Mouse (Mus musculus) left cerebral cortex, postnatal 14 days (tissue): ENCODE results near the gene Nr0b2. TPM values are rescaled to one million over a fixed set of nuclear protein-coding genes. Genes with fewer than 3 reads are reported as not detected.
"Not testable (repeated sequence)": the region's sequence is repeated elsewhere in the genome, so short reads cannot be mapped to it uniquely, and the experiment has no call there.

Experiments
- DNase-seq, 2 experiments: peaks; one replicate each; pipeline ENCODE4 v3.0.0; 2021 to 2022; ENCODE audit warnings: low spot score in 2 of 2, mixed read lengths in 1 of 2
- intact Hi-C: fragments of 180-260 bp; cut with DNase I; formaldehyde crosslinking; loops from one replicate; pipeline ENCODE4 v1.15.1; 2025
- long read RNA-seq, 2 experiments: library from polyadenylated mRNA; stranded (forward); transcript quantifications; one replicate each; pipeline ENCODE4 v2.0.0; 2021
- total RNA-seq, 2 experiments: library from RNA; stranded (reverse); gene quantifications; 2 replicates each; pipeline ENCODE4 v1.2.3; 2021

Nr0b2 gene
- total RNA-seq, result not detected
- long read RNA-seq, experiment 1, result 0 reads
- long read RNA-seq, experiment 2, result 0 reads

GRCm38 (mm10) chr4:133552768-133553447 lies at the start of gene Nr0b2:
TSS of gene Nr0b2 (plus strand) at chr4:133553376.
- intact Hi-C loops, result no loop called here
- peak in 1 of 2 experiments; percentile 15 for DNase-seq

GRCm38 (mm10) chr4:133504300-133504699 lies 48.9 kb upstream of the Nr0b2 start:
- intact Hi-C loops, result no loop called here
- DNase-seq, result no peak

GRCm38 (mm10) chr4:133504755-133505485 lies 48.3 kb upstream of the Nr0b2 start:
- no peak for DNase-seq
- intact Hi-C loops, result no loop called here

- intact Hi-C loops, result no loop called here
- DNase-seq, result no peak
These were observed 46.6 kb upstream of the Nr0b2 start for GRCm38 (mm10) chr4:133506573-133506972.

GRCm38 (mm10) chr4:133508990-133509389 lies 44.2 kb upstream of the Nr0b2 start:
- peak in 1 of 2 experiments; percentile 49 for DNase-seq
- intact Hi-C loops, result no loop called here

GRCm38 (mm10) chr4:133511050-133511449 lies 42.1 kb upstream of the Nr0b2 start:
- intact Hi-C loops, result loop anchor here (5.0 kb wide), 1 partner anchor 89 kb away; no protein-coding TSS in a partner anchor
- DNase-seq, result no peak

- intact Hi-C loops, result loop anchor here (5.0 kb wide), 1 partner anchor 90 kb away; no protein-coding TSS in a partner anchor
- DNase-seq, result not testable (repeated sequence)
These were observed 40.7 kb upstream of the Nr0b2 start for GRCm38 (mm10) chr4:133512511-133512910.

- DNase-seq, result peak; percentile 85 to 88
- intact Hi-C loops, result loop anchor here (5.0 kb wide), 1 partner anchor 91 kb away; no protein-coding TSS in a partner anchor
These were observed 40.2 kb upstream of the Nr0b2 start for GRCm38 (mm10) chr4:133512972-133513371.

- intact Hi-C loops, result no loop called here
- DNase-seq, result no peak
These were observed 34.4 kb upstream of the Nr0b2 start, which contains the start of gene Kdf1 for GRCm38 (mm10) chr4:133518601-133519368. TSS of gene Kdf1 (plus strand) at chr4:133518963.

GRCm38 (mm10) chr4:133519369-133519665 lies 33.9 kb upstream of the Nr0b2 start:
- DNase-seq, result no peak
- intact Hi-C loops, result no loop called here

GRCm38 (mm10) chr4:133521502-133521901 lies 31.7 kb upstream of the Nr0b2 start:
- intact Hi-C loops, result no loop called here
- DNase-seq, result no peak

GRCm38 (mm10) chr4:133527788-133528187 lies 25.4 kb upstream of the Nr0b2 start:
- intact Hi-C loops, result no loop called here
- no peak for DNase-seq

- intact Hi-C loops, result no loop called here
These were observed 20.4 kb upstream of the Nr0b2 start for GRCm38 (mm10) chr4:133532777-133533176.

GRCm38 (mm10) chr4:133536081-133536480 lies 17.1 kb upstream of the Nr0b2 start:
- no peak for DNase-seq
- intact Hi-C loops, result no loop called here

More at GRCm38 (mm10) chr4:133532777-133533176, 20.4 kb upstream of the Nr0b2 start:
- no peak for DNase-seq

GRCm38 (mm10) chr4:133536652-133537051 lies 16.5 kb upstream of the Nr0b2 start:
- DNase-seq, result no peak
- intact Hi-C loops, result no loop called here

GRCm38 (mm10) chr4:133545272-133546231 lies 7.6 kb upstream of the Nr0b2 start, which contains the start of gene Nudc:
TSS of gene Nudc (minus strand) at chr4:133545996.
- intact Hi-C loops, result no loop called here
- DNase-seq, result peak; percentile 96

- no peak for DNase-seq
- intact Hi-C loops, result no loop called here
These were observed 1.1 kb upstream of the Nr0b2 start for GRCm38 (mm10) chr4:133552029-133552428.

GRCm38 (mm10) chr4:133553448-133554330 lies 513 bp downstream of the Nr0b2 start:
- intact Hi-C loops, result no loop called here
- DNase-seq, result no peak
